Mouse (Mus musculus) lung, postnatal 0 days (tissue): ENCODE measurements at regions not wholly inside any gene's neighbourhood (a gene's known extent, or its start where the extent isn't known, plus 50 kb on each side); places are given as distances from the start of the nearest gene placed in this dataset.
A peak's percentile ranks its signal among the peaks of the same experiment; 100 is the strongest.

Experiments used
- ATAC-seq: fragments of 200-750 bp; cut with Nextera tagmentation; 2 replicates; pipeline ENCODE4 v1.8.0; 2017; ENCODE audit warnings: moderate library complexity
- DNase-seq: peaks from one replicate; pipeline ENCODE4 v3.0.0-alpha.2; 2016; ENCODE audit warnings: low spot score
- H3K27ac ChIP-seq: fragments of 300-500 bp; sonication (generic); 2 replicates; pipeline ENCODE4 v1.5.1; 2014; ENCODE audit warnings: antibody characterized with exemption, mild to moderate bottlenecking, low read length, mixed read lengths
- H3K27me3 ChIP-seq: fragments of 300-500 bp; sonication (generic); replicated peaks from 2 replicates; pipeline ENCODE4 v1.6.1; 2014; ENCODE audit warnings: low read length, mixed read lengths; ENCODE audit not compliant: insufficient read depth
- H3K36me3 ChIP-seq: fragments of 300-500 bp; sonication (generic); 2 replicates; pipeline ENCODE4 v1.6.1; 2014; ENCODE audit warnings: low read length, mixed read lengths; ENCODE audit not compliant: insufficient read depth
- H3K4me1 ChIP-seq: fragments of 300-500 bp; sonication (generic); 2 replicates; pipeline ENCODE4 v1.6.1; 2014; ENCODE audit warnings: antibody characterized with exemption, low read depth, low read length, mixed read lengths; ENCODE audit not compliant: insufficient read depth
- H3K4me2 ChIP-seq: fragments of 300-500 bp; sonication (generic); replicated peaks from 2 replicates; pipeline ENCODE4 v1.6.1; 2014; ENCODE audit warnings: low read depth, mild to moderate bottlenecking, low read length, moderate library complexity, mixed read lengths
- H3K4me3 ChIP-seq: fragments of 300-500 bp; sonication (generic); 2 replicates; pipeline ENCODE4 v1.5.1; 2014; ENCODE audit warnings: low read depth, low read length
- H3K9ac ChIP-seq: fragments of 300-500 bp; sonication (generic); replicated peaks from 2 replicates; pipeline ENCODE4 v1.6.1; 2014; ENCODE audit warnings: low read depth, mild to moderate bottlenecking
- H3K9me3 ChIP-seq: fragments of 300-500 bp; sonication (generic); 2 replicates; pipeline ENCODE4 v1.6.1; 2016; ENCODE audit warnings: low read length, mixed read lengths
- CTCF ChIP-seq: IDR thresholded peaks from 2 replicates; pipeline ENCODE4 v1.5.1; 2016; ENCODE audit warnings: antibody characterized with exemption, mild to moderate bottlenecking
- EP300 ChIP-seq: IDR thresholded peaks from 2 replicates; pipeline ENCODE4 v1.6.1; 2016; ENCODE audit warnings: antibody characterized with exemption, mild to moderate bottlenecking, control low read depth
- WGBS: fragments of 180-500 bp; shearing (Covaris S2); extraction: QIAGEN DNeasy Blood & Tissue Kit; methylation state at CpG from one replicate; pipeline ENCODE4 v1.1.7; 2014; 5-methylcytosine and 5-hydroxymethylcytosine counted together

- Histone ChIP-seq H3K36me3 (no peaks in the 10 kb centered on the region), H3K27ac (no peak overlapping the region), H3K4me1 (no peaks in the 10 kb centered on the region), H3K9me3 (no peaks in the 10 kb centered on the region), H3K27me3 (no peaks in the 10 kb centered on the region), H3K4me3 (no peak overlapping the region), H3K9ac (no peak overlapping the region), H3K4me2 (no peak overlapping the region)
- 56% methylated on average over 28 of the region's 28 CpGs for WGBS
- ATAC-seq = no peak
- TF ChIP-seq EP300 (no peak), CTCF (no peak)
- DNase-seq = no peak
Measured at GRCm38 (mm10) chr5:106003321-106004291, 127.2 kb downstream of the Zfp326 start.

- TF ChIP-seq CTCF (peak; percentile 66), EP300 (no peak)
- H3K36me3 ChIP-seq = no peaks in the 10 kb centered on the region
- no peak for ATAC-seq
- H3K27ac ChIP-seq = no peak overlapping the region
- no peaks in the 10 kb centered on the region for H3K27me3 ChIP-seq
- DNase-seq = peak; percentile 53
- no peaks in the 10 kb centered on the region for H3K9me3 ChIP-seq
- no peak overlapping the region for H3K9ac ChIP-seq
- no peak overlapping the region for H3K4me3 ChIP-seq
- H3K4me1 ChIP-seq = no peaks in the 10 kb centered on the region
- H3K4me2 ChIP-seq = no peak overlapping the region
- 18% methylated on average over 7 of the region's 7 CpGs for WGBS
Measured at GRCm38 (mm10) chr5:106002330-106002729, 126.0 kb downstream of the Zfp326 start.

GRCm38 (mm10) chr5:105994218-105994617 is 117.9 kb downstream of the Zfp326 start:
- no peak for TF ChIP-seq CTCF
- no peak for TF ChIP-seq EP300
- WGBS = 70% methylated on average over 1 of the region's 1 CpGs
- no peak overlapping the region for H3K4me2 ChIP-seq
- H3K36me3 ChIP-seq = no peaks in the 10 kb centered on the region
- DNase-seq (no peak), ATAC-seq (no peak)
- H3K9ac ChIP-seq = no peak overlapping the region
- H3K4me3 ChIP-seq = no peak overlapping the region
- H3K27me3 ChIP-seq = no peaks in the 10 kb centered on the region
- no peaks in the 10 kb centered on the region for H3K9me3 ChIP-seq
- no peak overlapping the region for H3K27ac ChIP-seq
- no peaks in the 10 kb centered on the region for H3K4me1 ChIP-seq

- no peaks in the 10 kb centered on the region for H3K27me3 ChIP-seq
- no peak for DNase-seq
- no peak overlapping the region for H3K4me2 ChIP-seq
- TF ChIP-seq EP300 = no peak
- no peak for TF ChIP-seq CTCF
- no peak overlapping the region for H3K9ac ChIP-seq
- H3K9me3 ChIP-seq = no peaks in the 10 kb centered on the region
- no peak for ATAC-seq
- H3K27ac ChIP-seq = no peak overlapping the region
- WGBS = 67% methylated on average over 15 of the region's 15 CpGs
- no peaks in the 10 kb centered on the region for H3K36me3 ChIP-seq
- H3K4me3 ChIP-seq = no peak overlapping the region
- no peaks in the 10 kb centered on the region for H3K4me1 ChIP-seq
Measured at GRCm38 (mm10) chr5:105993066-105993760, 116.8 kb downstream of the Zfp326 start.

GRCm38 (mm10) chr5:105990777-105991176 is 114.4 kb downstream of the Zfp326 start:
- Histone ChIP-seq H3K4me2 (no peak overlapping the region), H3K9me3 (no peaks in the 10 kb centered on the region), H3K27me3 (no peaks in the 10 kb centered on the region), H3K4me3 (no peak overlapping the region), H3K36me3 (no peaks in the 10 kb centered on the region), H3K9ac (no peak overlapping the region), H3K27ac (no peak overlapping the region), H3K4me1 (no peaks in the 10 kb centered on the region)
- DNase-seq (no peak), ATAC-seq (no peak)
- TF ChIP-seq EP300 = no peak
- no peak for TF ChIP-seq CTCF
- 82% methylated on average over 12 of the region's 12 CpGs for WGBS

- Histone ChIP-seq H3K9ac (no peak overlapping the region), H3K36me3 (no peaks in the 10 kb centered on the region), H3K4me1 (no peaks in the 10 kb centered on the region), H3K9me3 (no peaks in the 10 kb centered on the region), H3K4me3 (no peak overlapping the region), H3K27ac (no peak overlapping the region), H3K4me2 (no peak overlapping the region), H3K27me3 (no peaks in the 10 kb centered on the region)
- WGBS = 32% methylated on average over 7 of the region's 7 CpGs
- peak; percentile 72 for TF ChIP-seq CTCF
- TF ChIP-seq EP300 = no peak
- peak; percentile 71 for DNase-seq
- no peak for ATAC-seq
Measured at GRCm38 (mm10) chr5:105986401-105986800, 110.0 kb downstream of the Zfp326 start.
